Mouse (Mus musculus) C2C12 (cell line): ENCODE results near the gene Sox5.

Source experiments
- CEBPB ChIP-seq: IDR thresholded peaks from one replicate; pipeline ENCODE4 v1.6.1; 2011; ENCODE audit warnings: low read depth, mild to moderate bottlenecking, control low read depth, moderate library complexity
- CTCF ChIP-seq: IDR thresholded peaks from one replicate; pipeline ENCODE4 v1.5.1; 2011; ENCODE audit not compliant: control insufficient read depth, insufficient read depth, insufficient read length
- FOSL1 ChIP-seq: IDR thresholded peaks from one replicate; pipeline ENCODE4 v1.8.0; 2011; ENCODE audit warnings: mild to moderate bottlenecking, low read length; ENCODE audit not compliant: poor library complexity, insufficient read depth, severe bottlenecking
- MAX ChIP-seq: IDR thresholded peaks from one replicate; pipeline ENCODE4 v1.6.1; 2011; ENCODE audit warnings: mild to moderate bottlenecking, control low read depth
- MYOD1 ChIP-seq: IDR thresholded peaks from one replicate; pipeline ENCODE4 v1.6.1; 2011; ENCODE audit warnings: low read depth; ENCODE audit not compliant: control insufficient read depth, insufficient read length
- MYOG ChIP-seq: IDR thresholded peaks from one replicate; pipeline ENCODE4 v1.6.1; 2011; ENCODE audit not compliant: control insufficient read depth, insufficient read length; ENCODE audit errors: extremely low read depth
- USF1 ChIP-seq: IDR thresholded peaks from one replicate; pipeline ENCODE4 v1.6.1; 2011; ENCODE audit warnings: low read depth, mild to moderate bottlenecking, control low read depth, moderate library complexity

- TF ChIP-seq CTCF (no peak), USF1 (no peak), CEBPB (no peak), MAX (no peak), MYOD1 (no peak), MYOG (no peak), FOSL1 (no peak)
These were observed 680.9 kb downstream of the Sox5 start for GRCm38 (mm10) chr6:144100852-144101251.
